Mouse (Mus musculus) testis, postnatal 10 days (tissue): ENCODE results near the gene Nppa.

Source experiments
- DNase-seq: peaks from one replicate; pipeline ENCODE4 v3.0.0; 2021; ENCODE audit warnings: low spot score

Nppa gene

GRCm38 (mm10) chr4:148051046-148051776 lies 50.7 kb downstream of the Nppa start:
- no peak for DNase-seq
